Comparison of ENCODE assay signal across 10 mouse cellular contexts in genomic region chr4:135803299-135803698, GRCm38 (mm10). TPM values are rescaled to one million over a fixed set of nuclear protein-coding genes. Genes with fewer than 3 reads are reported as not detected.
DNase-seq lines count a peak whose midpoint lies in the region; ATAC-seq and TF ChIP-seq lines count a peak whose summit lies in the region.
"Had no signal": no experiment of that assay in that cellular context is flagged by ENCODE, and none has a peak within 500 bp of the region (broad histone marks: within the 10 kb centered on the region; RNA-seq: fewer than 3 reads in every experiment).

No protein-coding gene starts in this region.

- no peak overlapping the region for H3K9ac ChIP-seq in intestine, postnatal 0 days (ENCODE audit: low read depth, low read length)
- no peak overlapping the region for H3K9ac ChIP-seq in intestine, embryonic 16.5 days (ENCODE audit: low read depth, low read length)
- H3K9ac ChIP-seq in intestine, embryonic 15.5 days, result no peak overlapping the region
- H3K9ac ChIP-seq: neural tube, embryonic 13.5 days had no signal

- no peaks in the 10 kb centered on the region for H3K4me1 ChIP-seq in intestine, postnatal 0 days (replicated peaks; ENCODE audit: control insufficient read depth, insufficient read depth, low read length)
- peaks cover 2% of the 10 kb centered on the region for H3K4me1 ChIP-seq in intestine, embryonic 16.5 days (ENCODE audit: control insufficient read depth, insufficient read depth, low read length)
- peaks cover 2% of the 10 kb centered on the region for H3K4me1 ChIP-seq in intestine, embryonic 15.5 days (replicated peaks)
- H3K4me1 ChIP-seq: neural tube, embryonic 13.5 days had no signal

- 61% methylated on average over 4 of the region's 4 CpGs for WGBS in intestine, postnatal 0 days
- WGBS in intestine, embryonic 16.5 days, result 61% methylated on average over 4 of the region's 4 CpGs
- 49% methylated on average over 4 of the region's 4 CpGs for WGBS in intestine, embryonic 15.5 days

- H3K27me3 ChIP-seq in intestine, postnatal 0 days (replicated peaks; ENCODE audit: control insufficient read depth, insufficient read depth, low read length), result no peaks in the 10 kb centered on the region
- no peaks in the 10 kb centered on the region for H3K27me3 ChIP-seq in intestine, embryonic 16.5 days (replicated peaks; ENCODE audit: control insufficient read depth, insufficient read depth, low read length)
- no peaks in the 10 kb centered on the region for H3K27me3 ChIP-seq in intestine, embryonic 15.5 days (replicated peaks)
- H3K27me3 ChIP-seq: neural tube, embryonic 13.5 days had no signal

- ATAC-seq in intestine, postnatal 0 days, result no peak
- no peak for ATAC-seq in intestine, embryonic 16.5 days
- no peak for ATAC-seq in intestine, embryonic 15.5 days

- intact Hi-C loops in gastrocnemius, postnatal 14 days (cut with DNase I; ENCODE audit: low total_unique reads), result loop anchor here (5.0 kb wide), 1 partner anchor 79 kb away; no protein-coding TSS in a partner anchor

- no peak overlapping the region for H3K27ac ChIP-seq in intestine, postnatal 0 days (ENCODE audit: low read depth, low read length)
- no peak overlapping the region for H3K27ac ChIP-seq in intestine, embryonic 16.5 days (ENCODE audit: low read length)
- H3K27ac ChIP-seq in intestine, embryonic 15.5 days, result no peak overlapping the region
- H3K27ac ChIP-seq: neural tube, embryonic 13.5 days had no signal

- no peak overlapping the region for H3K4me2 ChIP-seq in intestine, postnatal 0 days (replicated peaks; ENCODE audit: low read depth)
- no peak overlapping the region for H3K4me2 ChIP-seq in intestine, embryonic 16.5 days (ENCODE audit: low read depth, low read length)
- H3K4me2 ChIP-seq in intestine, embryonic 15.5 days (replicated peaks), result no peak overlapping the region
- H3K4me2 ChIP-seq: neural tube, embryonic 13.5 days had no signal

- no peaks in the 10 kb centered on the region for H3K36me3 ChIP-seq in intestine, postnatal 0 days (ENCODE audit: control insufficient read depth, insufficient read depth)
- no peaks in the 10 kb centered on the region for H3K36me3 ChIP-seq in intestine, embryonic 16.5 days (ENCODE audit: control insufficient read depth, insufficient read depth, low read length)
- H3K36me3 ChIP-seq in intestine, embryonic 15.5 days, result no peaks in the 10 kb centered on the region
- H3K36me3 ChIP-seq: neural tube, embryonic 13.5 days had no signal

- DNase-seq in B cell, adult 2 months, result peak; percentile 66 to 68
- peak; percentile 91 for DNase-seq in ZHBTc4 (ENCODE audit: low read depth, low spot score)
- DNase-seq in mesoderm, embryonic 11.5 days (ENCODE audit: low read depth, low spot score), result peak; percentile 26
- no peak for DNase-seq in layer of hippocampus, adult 18-20 months (ENCODE audit: low spot score in 2 of 2)
- no peak for DNase-seq in gastrocnemius, postnatal 14 days

- TF ChIP-seq CTCF in intestine, postnatal 0 days (IDR thresholded peaks at IDR 0.05; ENCODE audit: low read depth), result peak; percentile 58

- no peaks in the 10 kb centered on the region for H3K9me3 ChIP-seq in intestine, postnatal 0 days (ENCODE audit: control insufficient read depth)
- no peaks in the 10 kb centered on the region for H3K9me3 ChIP-seq in intestine, embryonic 16.5 days (ENCODE audit: control insufficient read depth, low read length)
- no peaks in the 10 kb centered on the region for H3K9me3 ChIP-seq in intestine, embryonic 15.5 days
- H3K9me3 ChIP-seq: neural tube, embryonic 13.5 days had no signal

- H3K4me3 ChIP-seq in intestine, postnatal 0 days (ENCODE audit: low read depth, low read length), result no peak overlapping the region
- no peak overlapping the region for H3K4me3 ChIP-seq in intestine, embryonic 16.5 days (ENCODE audit: low read length)
- no peak overlapping the region for H3K4me3 ChIP-seq in intestine, embryonic 15.5 days (replicated peaks)
- H3K4me3 ChIP-seq: neural tube, embryonic 13.5 days had no signal

RNA-seq across cellular contexts. Expression of gene Myom3, which starts 43.8 kb away (rescaled TPM):
- polyA plus RNA-seq in intestine, postnatal 0 days (2015; fragmentation: Nextera tagmentation; extraction: Ambion mirVana), result 0.66 and 0.72 TPM in 2 replicates
- 0.88 and 1.1 TPM in 2 replicates for polyA plus RNA-seq in intestine, embryonic 16.5 days (2015; fragmentation: Nextera tagmentation; extraction: Ambion mirVana)
- total RNA-seq in layer of hippocampus, adult 18-20 months (2021), result under 1 TPM; 0.27 to 0.38 TPM
- 1.1 TPM in 2 replicates for polyA plus RNA-seq in intestine, embryonic 15.5 days (2015; fragmentation: Nextera tagmentation; extraction: Ambion mirVana)
- total RNA-seq in gastrocnemius, postnatal 14 days (2021), result 10 to 100 TPM; 36.6 to 76.7 TPM
- polyA plus RNA-seq: forebrain, embryonic 11.5 days had no signal

RNA-seq across cellular contexts. Expression of gene Srsf10, which starts 52.2 kb away (rescaled TPM):
- polyA plus RNA-seq in intestine, postnatal 0 days (2015; fragmentation: Nextera tagmentation; extraction: Ambion mirVana), result 84.2 and 89.2 TPM in 2 replicates
- 146 and 157 TPM in 2 replicates for polyA plus RNA-seq in intestine, embryonic 16.5 days (2015; fragmentation: Nextera tagmentation; extraction: Ambion mirVana)
- 10 to 100 TPM; 83.8 to 87.8 TPM for total RNA-seq in layer of hippocampus, adult 18-20 months (2021)
- 177 and 214 TPM in 2 replicates for polyA plus RNA-seq in intestine, embryonic 15.5 days (2015; fragmentation: Nextera tagmentation; extraction: Ambion mirVana)
- 10 to 100 TPM; 30.9 to 33.0 TPM for total RNA-seq in gastrocnemius, postnatal 14 days (2021)

Comparison
In these comparisons a context has a peak if more than half of its experiments do, and no peak if none do; other contexts are left out.
1. DNase-seq: peak in B cell, adult 2 months (2 of 2), ZHBTc4 (single experiment) and mesoderm, embryonic 11.5 days (single experiment); none in layer of hippocampus, adult 18-20 months (0 of 2) and gastrocnemius, postnatal 14 days (single experiment).